Mouse (Mus musculus) spleen, adult 12 weeks (tissue): ENCODE data around the gene Gm10282.

Experiments
- DNase-seq: peaks from one replicate; pipeline ENCODE4 v3.0.0; 2022; ENCODE audit warnings: low spot score

Gm10282 gene

GRCm38 (mm10) chr8:72260585-72260984 is 44.5 kb downstream of the Gm10282 start:
- no peak for DNase-seq

- DNase-seq: no peak
These were observed 45.2 kb downstream of the Gm10282 start for GRCm38 (mm10) chr8:72259862-72260261.

GRCm38 (mm10) chr8:72257902-72258238 is 47.2 kb downstream of the Gm10282 start:
- DNase-seq: no peak

- DNase-seq: no peak
These were observed 47.7 kb downstream of the Gm10282 start for GRCm38 (mm10) chr8:72257171-72257901.
